Mouse (Mus musculus) cerebellum, adult 9-10 months (tissue): ENCODE data around the gene Thy1.
A peak's percentile ranks its signal among the peaks of the same experiment; 100 is the strongest.

ENCODE experiments used
- DNase-seq: peaks from one replicate; pipeline ENCODE4 v3.0.0; 2022

The Thy1 gene

DNA sequence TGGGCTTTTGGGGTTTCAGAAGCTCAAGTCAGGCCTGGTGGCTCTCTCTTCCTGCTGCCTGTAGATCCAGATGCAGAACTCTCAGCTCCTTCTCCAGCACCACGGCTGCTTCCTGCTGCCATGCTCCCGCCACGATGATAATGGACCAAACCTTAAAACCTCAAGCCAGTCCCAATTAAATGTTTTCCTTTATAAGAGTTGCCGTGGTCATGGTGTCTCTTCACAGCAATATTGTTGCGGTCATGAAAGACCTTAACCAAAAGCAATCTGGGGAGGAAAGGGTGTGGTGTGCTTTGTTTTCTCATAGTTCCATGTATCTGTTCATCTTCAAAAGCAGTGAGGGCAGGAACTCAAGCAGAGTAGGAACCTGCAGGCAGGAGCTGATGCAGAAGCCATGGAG, 6.1 kb upstream of the Thy1 start:
- no peak for DNase-seq

DNA sequence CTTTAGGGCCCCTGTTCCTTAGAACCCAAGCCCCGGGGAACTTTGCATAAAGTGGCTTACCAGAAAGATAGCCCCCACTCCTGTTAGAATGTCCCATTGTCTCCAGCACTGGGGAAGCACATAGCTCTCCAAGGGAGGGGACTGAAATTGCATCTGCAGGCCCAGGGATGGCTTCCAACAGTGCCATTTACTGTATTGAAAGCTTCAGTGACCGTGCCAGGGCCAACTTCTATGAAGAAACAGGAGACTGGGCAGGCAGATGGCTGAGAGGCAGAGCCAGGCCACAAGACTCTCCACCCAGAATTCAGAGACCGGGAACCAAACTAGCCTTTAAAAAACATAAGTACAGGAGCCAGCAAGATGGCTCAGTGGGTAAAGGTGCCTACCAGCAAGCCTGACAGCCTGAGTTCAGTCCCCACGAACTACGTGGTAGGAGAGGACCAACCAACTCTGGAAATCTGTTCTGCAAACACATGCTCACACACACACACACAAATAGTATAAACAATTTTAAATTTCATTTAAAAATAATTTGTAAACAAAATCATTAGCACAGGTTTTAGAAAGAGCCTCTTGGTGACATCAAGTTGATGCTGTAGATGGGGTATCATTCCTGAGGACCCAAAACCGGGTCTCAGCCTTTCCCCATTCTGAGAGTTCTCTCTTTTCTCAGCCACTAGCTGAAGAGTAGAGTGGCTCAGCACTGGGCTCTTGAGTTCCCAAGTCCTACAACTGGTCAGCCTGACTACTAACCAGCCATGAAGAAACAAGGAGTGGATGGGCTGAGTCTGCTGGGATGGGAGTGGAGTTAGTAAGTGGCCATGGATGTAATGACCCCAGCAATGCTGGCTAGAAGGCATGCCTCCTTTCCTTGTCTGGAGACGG, 1.4 kb upstream of the Thy1 start:
- peak; percentile 83 for DNase-seq

DNA sequence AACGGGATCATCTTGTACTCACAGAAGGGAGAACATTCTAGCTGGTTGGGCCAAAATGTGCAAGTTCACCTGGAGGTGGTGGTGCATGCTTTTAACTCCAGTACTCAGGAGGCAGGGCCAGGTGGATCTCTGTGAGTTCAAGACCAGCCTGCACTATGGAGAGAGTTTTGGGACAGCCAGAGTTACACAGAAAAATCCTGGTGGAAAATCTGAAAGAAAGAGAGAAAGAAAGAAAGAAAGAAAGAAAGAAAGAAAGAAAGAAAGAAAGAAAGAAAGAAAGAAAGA, 846 bp upstream of the Thy1 start:
- no peak for DNase-seq

DNA sequence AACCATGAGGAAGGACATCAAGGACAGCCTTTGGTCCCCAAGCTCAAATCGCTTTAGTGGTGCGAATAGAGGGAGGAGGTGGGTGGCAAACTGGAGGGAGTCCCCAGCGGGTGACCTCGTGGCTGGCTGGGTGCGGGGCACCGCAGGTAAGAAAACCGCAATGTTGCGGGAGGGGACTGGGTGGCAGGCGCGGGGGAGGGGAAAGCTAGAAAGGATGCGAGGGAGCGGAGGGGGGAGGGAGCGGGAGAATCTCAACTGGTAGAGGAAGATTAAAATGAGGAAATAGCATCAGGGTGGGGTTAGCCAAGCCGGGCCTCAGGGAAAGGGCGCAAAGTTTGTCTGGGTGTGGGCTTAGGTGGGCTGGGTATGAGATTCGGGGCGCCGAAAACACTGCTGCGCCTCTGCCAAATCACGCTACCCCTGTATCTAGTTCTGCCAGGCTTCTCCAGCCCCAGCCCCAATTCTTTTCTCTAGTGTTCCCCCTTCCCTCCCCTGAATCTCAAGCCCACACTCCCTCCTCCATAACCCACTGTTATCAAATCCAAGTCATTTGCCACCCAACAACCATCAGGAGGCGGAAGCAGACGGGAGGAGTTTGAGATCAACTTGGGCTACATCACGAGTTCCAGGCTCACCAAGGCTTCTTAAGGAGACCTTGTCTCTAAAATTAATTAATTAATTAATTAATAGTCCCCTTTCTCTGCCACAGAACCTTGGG, 683 bp downstream of the Thy1 start:
- peak; percentile 93 for DNase-seq

DNA sequence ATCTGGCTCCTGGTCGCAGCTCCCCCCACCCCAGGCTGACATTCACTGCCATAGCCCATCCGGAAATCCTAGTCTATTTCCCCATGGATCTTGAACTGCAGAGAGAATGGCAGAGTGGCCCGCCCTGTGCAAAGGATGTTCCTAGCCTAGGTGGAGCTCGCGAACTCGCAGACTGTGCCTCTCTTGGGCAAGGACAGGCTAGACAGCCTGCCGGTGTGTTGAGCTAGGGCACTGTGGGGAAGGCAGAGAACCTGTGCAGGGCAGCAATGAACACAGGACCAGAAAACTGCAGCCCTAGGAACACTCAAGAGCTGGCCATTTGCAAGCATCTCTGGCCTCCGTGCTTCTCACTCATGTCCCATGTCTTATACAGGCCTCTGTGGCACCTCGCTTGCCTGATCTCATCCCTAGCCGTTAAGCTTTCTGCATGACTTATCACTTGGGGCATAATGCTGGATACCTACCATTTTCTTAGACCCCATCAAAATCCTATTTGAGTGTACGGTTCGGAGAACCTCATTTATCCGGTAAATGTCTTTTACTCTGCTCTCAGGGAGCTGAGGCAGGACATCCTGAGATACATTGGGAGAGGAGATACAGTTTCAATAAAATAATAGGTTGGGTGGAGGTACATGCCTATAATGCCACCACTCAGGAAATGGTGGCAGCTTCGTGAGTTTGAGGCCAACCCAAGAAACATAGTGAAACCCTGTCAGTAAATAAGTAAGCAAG, 1.4 kb downstream of the Thy1 start:
- DNase-seq = no peak

DNA sequence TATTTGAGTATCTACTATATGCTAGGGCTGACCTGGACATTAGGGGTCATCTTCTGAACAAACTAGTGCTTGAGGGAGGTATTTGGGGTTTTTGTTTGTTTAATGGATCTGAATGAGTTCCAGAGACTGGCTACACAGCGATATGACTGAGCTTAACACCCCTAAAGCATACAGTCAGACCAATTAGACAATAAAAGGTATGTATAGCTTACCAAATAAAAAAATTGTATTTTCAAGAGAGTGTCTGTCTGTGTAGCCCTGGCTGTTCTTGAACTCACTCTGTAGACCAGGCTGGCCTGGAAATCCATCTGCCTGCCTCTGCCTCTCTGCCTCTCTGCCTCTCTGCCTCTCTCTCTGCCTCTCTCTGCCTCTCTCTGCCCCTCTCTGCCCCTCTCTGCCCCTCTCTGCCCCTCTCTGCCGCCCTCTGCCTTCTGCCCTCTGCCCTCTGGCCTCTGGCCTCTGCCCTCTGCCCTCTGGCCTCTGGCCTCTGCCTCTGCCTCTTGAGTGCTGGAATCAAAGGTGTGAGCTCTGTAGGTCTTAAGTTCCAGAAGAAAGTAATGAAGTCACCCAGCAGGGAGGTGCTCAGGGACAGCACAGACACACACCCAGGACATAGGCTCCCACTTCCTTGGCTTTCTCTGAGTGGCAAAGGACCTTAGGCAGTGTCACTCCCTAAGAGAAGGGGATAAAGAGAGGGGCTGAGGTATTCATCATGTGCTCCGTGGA, 2.1 kb downstream of the Thy1 start:
- peak; percentile 88 for DNase-seq

DNA sequence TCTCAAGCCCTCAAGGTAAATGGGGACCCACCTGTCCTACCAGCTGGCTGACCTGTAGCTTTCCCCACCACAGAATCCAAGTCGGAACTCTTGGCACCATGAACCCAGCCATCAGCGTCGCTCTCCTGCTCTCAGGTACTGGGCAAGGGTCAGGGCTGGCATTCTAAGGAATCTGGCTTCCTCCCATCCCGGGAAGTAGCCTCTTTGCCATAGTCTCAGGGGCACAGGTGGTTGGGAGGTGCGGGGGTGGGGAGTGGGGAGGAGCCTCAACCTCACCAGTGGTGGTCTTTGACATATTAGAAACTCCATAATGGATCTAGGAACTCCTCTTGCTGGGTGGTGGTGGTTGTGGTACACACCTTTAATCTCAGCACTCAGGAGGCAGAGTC, 2.7 kb downstream of the Thy1 start:
- no peak for DNase-seq

DNA sequence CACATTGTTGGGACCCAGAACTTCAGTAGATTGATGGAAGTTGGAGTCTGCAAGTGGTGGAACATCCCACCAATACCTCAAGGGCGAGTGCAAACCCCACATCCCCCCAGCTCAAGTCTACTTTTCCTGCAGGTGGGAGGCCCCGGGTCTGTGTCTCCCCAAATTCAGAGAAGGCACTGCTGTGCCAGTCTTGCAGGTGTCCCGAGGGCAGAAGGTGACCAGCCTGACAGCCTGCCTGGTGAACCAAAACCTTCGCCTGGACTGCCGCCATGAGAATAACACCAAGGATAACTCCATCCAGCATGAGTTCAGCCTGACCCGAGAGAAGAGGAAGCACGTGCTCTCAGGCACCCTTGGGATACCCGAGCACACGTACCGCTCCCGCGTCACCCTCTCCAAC, 3.2 kb downstream of the Thy1 start:
- no peak for DNase-seq

DNA sequence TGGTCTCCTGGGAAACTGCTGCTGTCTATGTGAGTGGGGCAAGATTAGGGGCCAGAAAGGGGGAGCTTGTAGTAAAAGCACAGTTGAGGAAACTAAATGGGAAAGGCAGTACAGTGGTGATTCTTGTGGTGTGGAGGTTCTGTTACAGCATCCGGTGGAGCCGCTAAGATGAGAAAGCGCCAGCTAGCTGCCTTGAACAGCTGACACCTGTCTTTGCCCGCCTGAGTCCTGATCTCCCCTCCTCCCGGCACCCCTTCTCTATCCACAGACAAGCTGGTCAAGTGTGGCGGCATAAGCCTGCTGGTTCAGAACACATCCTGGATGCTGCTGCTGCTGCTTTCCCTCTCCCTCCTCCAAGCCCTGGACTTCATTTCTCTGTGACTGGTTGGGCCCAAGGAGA, 3.9 kb downstream of the Thy1 start:
- DNase-seq = no peak

DNA sequence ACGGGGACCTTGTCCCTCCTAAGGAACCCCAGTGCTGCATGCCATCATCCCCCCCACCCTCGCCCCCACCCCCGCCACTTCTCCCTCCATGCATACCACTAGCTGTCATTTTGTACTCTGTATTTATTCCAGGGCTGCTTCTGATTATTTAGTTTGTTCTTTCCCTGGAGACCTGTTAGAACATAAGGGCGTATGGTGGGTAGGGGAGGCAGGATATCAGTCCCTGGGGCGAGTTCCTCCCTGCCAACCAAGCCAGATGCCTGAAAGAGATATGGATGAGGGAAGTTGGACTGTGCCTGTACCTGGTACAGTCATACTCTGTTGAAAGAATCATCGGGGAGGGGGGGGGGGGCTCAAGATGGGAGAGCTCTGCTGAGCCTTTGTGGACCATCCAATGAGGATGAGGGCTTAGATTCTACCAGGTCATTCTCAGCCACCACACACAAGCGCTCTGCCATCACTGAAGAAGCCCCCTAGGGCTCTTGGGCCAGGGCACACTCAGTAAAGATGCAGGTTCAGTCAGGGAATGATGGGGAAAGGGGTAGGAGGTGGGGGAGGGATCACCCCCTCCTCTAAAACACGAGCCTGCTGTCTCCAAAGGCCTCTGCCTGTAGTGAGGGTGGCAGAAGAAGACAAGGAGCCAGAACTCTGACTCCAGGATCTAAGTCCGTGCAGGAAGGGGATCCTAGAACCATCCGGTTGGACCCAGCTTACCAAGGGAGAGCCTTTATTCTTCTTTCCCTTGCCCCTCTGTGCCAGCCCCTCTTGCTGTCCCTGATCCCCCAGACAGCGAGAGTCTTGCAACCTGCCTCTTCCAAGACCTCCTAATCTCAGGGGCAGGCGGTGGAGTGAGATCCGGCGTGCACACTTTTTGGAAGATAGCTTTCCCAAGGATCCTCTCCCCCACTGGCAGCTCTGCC, 4.6 kb downstream of the Thy1 start:
- DNase-seq = peak; percentile 89

DNA sequence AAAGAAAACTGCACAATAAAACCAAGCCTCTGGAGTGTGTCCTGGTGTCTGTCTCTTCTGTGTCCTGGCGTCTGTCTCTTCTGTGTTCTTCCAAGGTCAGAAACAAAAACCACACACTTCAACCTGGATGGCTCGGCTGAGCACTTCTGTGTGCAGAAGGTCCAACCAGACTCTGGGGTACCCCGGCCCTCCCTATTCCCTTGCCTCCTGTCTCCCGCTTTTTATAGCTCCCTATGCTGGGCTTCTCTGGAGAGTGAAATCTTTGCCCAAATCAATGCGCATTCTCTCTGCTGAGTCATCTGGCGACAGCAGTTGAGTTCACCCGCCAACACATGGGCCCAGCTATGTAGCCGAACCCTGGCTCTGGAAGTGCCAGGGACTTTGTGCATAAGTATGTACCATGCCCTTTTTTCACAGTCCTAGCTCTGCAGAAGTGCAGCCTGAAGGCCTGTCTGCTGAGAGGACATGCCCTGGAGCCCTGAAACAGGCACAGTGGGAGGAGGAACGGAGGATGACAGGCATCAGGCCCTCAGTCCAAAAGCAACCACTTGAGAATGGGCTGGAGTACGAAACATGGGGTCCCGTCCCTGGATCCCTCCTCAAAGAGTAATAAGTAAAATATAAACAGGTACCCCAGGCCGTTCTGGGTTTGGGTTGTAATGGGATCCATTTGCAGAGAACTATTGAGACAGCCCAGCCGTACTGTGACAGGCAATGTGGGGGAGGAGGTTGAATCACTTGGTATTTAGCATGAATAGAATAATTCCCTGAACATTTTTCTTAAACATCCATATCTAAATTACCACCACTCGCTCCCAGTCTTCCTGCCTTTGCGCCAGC, 5.6 kb downstream of the Thy1 start:
- DNase-seq = peak; percentile 88

DNA sequence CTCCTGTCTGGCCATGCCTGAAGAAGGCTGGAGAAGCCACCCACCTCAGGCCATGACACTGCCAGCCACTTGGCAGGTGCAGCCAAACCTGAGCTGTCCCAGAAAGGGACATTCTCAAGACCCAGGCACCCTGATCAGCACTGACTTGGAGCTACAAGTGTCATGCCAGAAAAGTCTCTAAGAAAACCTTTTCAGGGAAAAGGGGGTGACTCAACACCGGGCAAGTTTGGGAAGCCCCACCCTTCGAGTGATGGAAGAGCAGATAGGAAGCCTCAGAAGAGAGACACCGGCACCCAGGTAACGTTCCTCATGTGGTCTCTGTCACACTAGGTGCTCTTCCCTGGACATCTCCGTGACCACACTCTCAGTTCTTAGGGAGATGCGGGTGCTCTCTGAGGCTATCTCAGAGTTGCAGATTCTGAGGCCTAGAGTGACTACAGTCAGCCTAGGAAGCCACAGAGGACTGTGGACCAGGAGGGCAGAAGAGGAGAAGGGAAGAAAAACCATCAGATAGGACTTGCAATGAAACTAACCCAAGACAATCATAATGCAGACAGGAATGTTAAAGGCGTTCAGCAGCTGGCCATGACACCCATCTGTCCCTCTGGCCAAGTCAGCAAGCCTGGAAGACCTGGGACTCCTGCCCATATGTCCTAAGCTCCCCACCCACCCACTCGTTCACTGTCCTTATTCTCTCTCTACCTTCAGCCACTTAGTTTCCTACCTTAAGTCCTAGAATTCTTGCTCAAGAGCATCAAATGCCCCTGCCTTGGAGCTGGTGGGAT, 6.4 kb downstream of the Thy1 start:
- DNase-seq = peak; percentile 90

DNA sequence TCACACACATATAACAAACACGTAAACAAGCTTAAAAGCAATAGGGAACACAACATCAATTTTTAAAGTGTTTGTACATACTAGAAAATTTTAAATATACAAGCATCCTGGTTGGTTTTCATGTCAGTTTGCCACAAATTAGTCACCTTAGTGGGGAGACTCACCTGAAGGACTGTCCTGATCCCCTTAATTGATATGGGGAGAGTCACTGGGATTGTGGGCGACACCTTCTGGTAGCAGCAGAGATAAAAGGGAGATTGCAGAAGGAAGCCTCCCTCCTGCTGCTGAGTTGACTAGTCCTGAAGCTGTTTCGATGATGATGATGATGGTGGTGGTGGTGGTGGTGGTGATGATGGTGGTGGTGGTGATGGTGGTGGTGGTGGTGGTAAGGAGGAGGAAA, 9.7 kb downstream of the Thy1 start:
- DNase-seq = no peak

DNA sequence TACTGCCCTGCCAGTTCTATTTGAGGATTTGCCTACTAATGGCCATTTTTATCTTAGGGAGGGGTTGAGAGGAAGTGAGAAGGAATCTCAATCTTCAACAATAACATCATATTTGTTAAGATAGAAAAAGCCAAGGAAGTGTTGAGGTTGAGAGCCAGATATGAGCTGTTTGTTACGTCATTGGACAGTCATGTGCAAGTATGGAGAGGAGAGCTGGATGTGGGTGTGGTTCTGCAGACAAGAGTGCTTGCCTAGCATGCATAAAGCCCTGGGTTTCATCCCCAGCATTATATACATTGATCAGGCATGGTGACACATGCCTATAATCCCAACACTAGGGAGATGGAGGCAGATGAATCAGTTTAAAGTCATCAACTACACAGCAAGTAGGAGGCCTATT, 10.8 kb downstream of the Thy1 start:
- no peak for DNase-seq

DNA sequence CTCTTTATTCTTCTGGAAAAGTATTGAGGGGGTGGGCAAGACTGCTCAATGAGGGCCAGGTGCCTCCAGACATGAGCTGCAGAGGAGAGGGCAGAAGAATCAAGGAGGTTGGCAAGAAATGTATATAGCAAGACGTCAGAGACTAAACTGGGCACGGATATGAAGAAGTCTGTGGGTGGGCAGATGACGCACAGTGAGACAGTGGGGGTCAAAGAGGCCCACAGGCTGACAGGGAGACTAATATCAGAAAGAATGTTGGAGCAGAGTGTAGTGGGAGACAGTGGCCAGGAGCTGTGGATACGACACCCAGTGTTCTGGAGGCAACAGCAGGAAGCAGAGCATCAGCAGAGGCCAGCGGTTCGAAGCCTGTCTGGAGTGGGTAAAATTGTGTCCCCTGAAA, 15.4 kb downstream of the Thy1 start:
- no peak for DNase-seq

DNA sequence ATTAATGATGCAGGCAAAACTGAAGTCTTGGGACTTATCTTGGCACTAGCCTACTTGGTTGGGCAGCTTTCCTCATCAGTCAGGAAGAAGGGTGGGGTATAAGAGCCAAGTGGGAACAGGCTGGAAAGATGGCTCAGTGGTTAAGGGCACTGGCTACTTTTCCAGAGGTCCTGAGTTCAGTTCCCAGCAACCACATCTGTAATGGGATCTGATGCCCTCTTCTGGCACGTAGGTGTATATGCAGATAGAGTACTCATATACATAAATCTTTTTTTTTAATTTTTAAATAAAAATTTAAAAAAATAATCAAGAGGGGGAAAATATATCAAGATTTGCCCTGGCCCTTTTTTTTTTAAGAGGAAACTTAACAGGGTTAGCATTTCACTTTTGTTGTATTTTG, 22.0 kb downstream of the Thy1 start:
- peak; percentile 38 for DNase-seq

DNA sequence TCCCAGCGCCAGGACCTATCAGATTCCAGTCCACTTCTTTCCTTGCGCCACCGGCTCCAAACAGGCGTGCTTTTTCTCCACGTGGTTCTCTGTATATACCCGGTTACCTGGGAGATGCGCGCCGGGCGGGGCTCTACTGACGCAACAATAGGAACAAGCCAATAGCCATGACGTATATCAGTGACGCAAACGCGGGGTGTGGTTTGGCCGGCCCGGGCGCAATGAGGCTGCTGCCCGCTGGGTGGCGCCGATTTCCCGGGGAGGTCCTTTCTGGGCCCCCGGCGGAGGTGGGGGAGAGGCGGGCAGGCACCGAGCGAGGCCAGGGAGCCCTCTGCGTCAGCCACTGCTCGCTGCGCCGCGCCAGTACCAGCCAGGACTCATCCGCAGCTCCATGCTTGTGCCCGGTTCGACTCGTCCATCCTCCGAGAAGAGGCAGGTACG, 23.6 kb downstream of the Thy1 start, which contains the start of gene Usp2:
Gene Usp2, plus strand, starts transcription at position 237 of the 441 bp plus-strand sequence.
- peak; percentile 100 for DNase-seq

DNA sequence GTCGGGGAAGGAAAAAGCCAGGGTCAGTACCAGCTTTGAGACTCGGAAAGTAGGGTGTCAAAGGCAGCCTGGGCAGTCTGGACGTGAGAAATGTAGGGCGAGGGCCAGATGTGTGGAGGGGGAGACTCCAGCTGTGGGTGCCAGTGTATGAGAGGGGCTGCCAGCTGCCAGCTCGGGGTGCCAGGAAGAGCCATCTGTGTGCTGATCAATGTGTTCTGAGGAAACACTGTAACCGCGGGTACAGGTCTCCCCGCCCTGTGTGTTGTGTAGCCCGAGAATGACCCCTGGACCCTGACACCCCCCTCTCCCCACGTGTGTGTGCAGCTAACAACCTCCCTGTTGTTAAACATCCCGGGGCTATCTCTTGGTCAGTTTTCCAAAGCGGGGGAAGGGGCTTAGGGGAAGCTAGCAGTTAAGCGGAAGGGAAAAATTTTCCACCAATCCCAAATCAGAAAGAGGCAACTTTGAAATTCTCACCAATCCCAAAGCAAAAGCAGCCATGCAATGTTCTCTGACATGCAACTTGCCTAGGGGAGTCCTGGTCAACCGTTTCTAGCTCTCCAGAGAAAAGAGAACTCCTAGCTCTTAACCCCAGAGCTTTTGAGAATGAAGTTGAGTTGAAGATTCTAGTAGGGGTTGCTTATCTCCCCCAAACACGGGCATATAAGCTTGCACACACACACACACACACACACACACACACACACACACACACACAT, 24.2 kb downstream of the Thy1 start:
- no peak for DNase-seq

DNA sequence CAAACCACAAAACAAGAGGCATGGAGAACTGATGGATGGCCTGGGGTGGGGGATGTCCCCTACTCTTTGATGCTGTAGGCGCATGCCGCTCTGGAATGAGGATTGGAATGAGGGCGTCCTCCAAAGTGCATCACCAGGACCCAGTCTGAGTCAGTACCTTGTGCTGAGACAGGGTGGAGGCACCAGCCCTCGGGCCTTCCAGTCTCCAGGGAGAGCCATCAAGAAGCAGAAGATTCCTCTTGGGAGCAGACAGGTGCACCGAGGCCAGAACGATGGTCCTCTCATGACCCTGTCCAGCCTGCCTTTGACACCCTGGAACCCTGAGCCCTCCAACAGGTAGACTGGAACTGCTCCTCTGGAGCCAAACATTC, 24.8 kb downstream of the Thy1 start:
- DNase-seq = peak; percentile 51

DNA sequence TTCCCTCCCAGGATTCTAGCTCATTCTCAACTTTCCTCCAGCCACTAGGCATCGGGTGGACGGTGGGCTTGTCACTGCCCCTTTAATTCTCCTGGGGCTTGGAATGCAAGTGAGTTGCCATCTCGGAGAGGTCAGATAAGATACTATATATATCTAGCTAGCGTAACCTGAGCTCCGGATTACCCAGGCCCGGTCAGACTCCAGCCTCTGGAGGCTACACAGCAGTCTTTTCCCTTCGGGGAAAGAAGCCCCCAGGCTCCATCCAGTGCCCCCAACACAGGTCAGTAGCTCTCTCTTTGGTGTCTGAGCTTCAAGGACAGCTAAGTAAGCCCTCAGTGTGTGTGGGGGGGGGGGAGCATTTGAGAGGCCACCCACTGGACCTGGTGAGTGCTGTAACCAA, 26.1 kb downstream of the Thy1 start:
- no peak for DNase-seq
